Mouse (Mus musculus): ENCODE results near the gene Notch3.

GRCm38 (mm10) chr17:32110424-32110823, 56.2 kb downstream of the Notch3 start:
- TF ChIP-seq CTCF (IDR thresholded peaks at IDR 0.05; ENCODE audit: control insufficient read depth, insufficient read depth, low read length) (no peak), POLR2A (IDR thresholded peaks at IDR 0.05; ENCODE audit: borderline replicate concordance, control insufficient read depth, low read depth, low read length) (no peak)
